12 mouse cellular contexts compared by ENCODE assay signal in the genomic region with DNA sequence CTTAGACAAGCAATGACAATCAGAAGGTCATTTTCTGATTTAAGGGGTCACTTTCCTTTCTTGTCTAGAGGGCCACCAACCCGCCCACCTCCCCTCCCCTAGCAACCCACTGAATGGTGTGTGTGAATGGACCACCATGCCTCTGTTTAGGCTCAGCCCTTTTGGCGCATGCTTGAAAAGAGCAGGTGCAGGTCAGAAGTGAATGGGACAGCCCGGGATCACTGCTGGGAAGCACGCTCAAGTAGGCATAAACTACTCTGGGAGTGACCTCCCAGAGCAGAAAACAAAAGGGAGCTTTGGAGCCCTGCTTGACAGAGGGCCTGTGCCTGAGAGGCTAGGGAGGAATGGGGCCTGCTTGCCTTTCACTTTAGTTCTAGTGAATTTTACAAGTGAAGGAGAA. TPM values are rescaled to one million over a fixed set of nuclear protein-coding genes. Genes with fewer than 3 reads are reported as not detected.
DNase-seq lines count a peak whose midpoint lies in the region; ATAC-seq lines count a peak whose summit lies in the region.
"Had no signal": no experiment of that assay in that cellular context is flagged by ENCODE, and none has a peak within 500 bp of the region (broad histone marks: within the 10 kb centered on the region; RNA-seq: fewer than 3 reads in every experiment).

No protein-coding gene starts in this region.

- H3K9ac ChIP-seq in embryonic facial prominence, embryonic 12.5 days, result no peak overlapping the region
- H3K9ac ChIP-seq in hindbrain, embryonic 15.5 days, result no peak overlapping the region
- no peak overlapping the region for H3K9ac ChIP-seq in neural tube, embryonic 12.5 days

- no peaks in the 10 kb centered on the region for H3K27me3 ChIP-seq in embryonic facial prominence, embryonic 12.5 days
- H3K27me3 ChIP-seq in hindbrain, embryonic 15.5 days, result peaks cover 31% of the 10 kb centered on the region
- peaks cover 63% of the 10 kb centered on the region for H3K27me3 ChIP-seq in neural tube, embryonic 12.5 days (replicated peaks)

- no peak overlapping the region for H3K4me3 ChIP-seq in embryonic facial prominence, embryonic 12.5 days
- H3K4me3 ChIP-seq in hindbrain, embryonic 15.5 days, result no peak overlapping the region
- no peak overlapping the region for H3K4me3 ChIP-seq in neural tube, embryonic 12.5 days
- H3K4me3 ChIP-seq: heart, embryonic 10.5 days had no signal

- peak; percentile 26 for DNase-seq in ZHBTc4 (ENCODE audit: low read depth, low spot score)
- no peak for DNase-seq in layer of hippocampus, postnatal 25 days (ENCODE audit: extremely low spot score in 1 of 2, low spot score in 1 of 2)
- DNase-seq in heart, postnatal 10 days, result no peak
- DNase-seq: adrenal gland, adult 2 months; cerebellum, adult 9-11 months; right cerebral cortex, postnatal 4 days had no signal

- H3K4me2 ChIP-seq in embryonic facial prominence, embryonic 12.5 days (replicated peaks), result no peak overlapping the region
- H3K4me2 ChIP-seq in hindbrain, embryonic 15.5 days, result no peak overlapping the region
- H3K4me2 ChIP-seq in neural tube, embryonic 12.5 days (replicated peaks), result no peak overlapping the region

- peak; percentile 56; the same call in 1 of the 2 replicates for ATAC-seq in embryonic facial prominence, embryonic 12.5 days (ENCODE audit: insufficient number of reproducible peaks, insufficient read depth, low FRiP score, low TSS enrichment)
- peak; percentile 88 for ATAC-seq in hindbrain, embryonic 15.5 days (ENCODE audit: low FRiP score, low read depth)
- peak; percentile 98 for ATAC-seq in neural tube, embryonic 12.5 days (ENCODE audit: low FRiP score, low read depth)
- no peak for ATAC-seq in activated CD4-positive, CD25-positive, alpha-beta regulatory T cell, adult 4 months

- intact Hi-C loops in heart, postnatal 10 days (cut with DNase I), result no loop called here

- H3K36me3 ChIP-seq in embryonic facial prominence, embryonic 12.5 days, result no peaks in the 10 kb centered on the region
- H3K36me3 ChIP-seq in hindbrain, embryonic 15.5 days, result no peaks in the 10 kb centered on the region
- H3K36me3 ChIP-seq in neural tube, embryonic 12.5 days, result no peaks in the 10 kb centered on the region
- H3K36me3 ChIP-seq: heart, embryonic 10.5 days had no signal

- H3K27ac ChIP-seq in embryonic facial prominence, embryonic 12.5 days, result no peak overlapping the region
- H3K27ac ChIP-seq in hindbrain, embryonic 15.5 days (replicated peaks), result no peak overlapping the region
- H3K27ac ChIP-seq in neural tube, embryonic 12.5 days, result no peak overlapping the region
- H3K27ac ChIP-seq: heart, embryonic 10.5 days had no signal

- no peaks in the 10 kb centered on the region for H3K9me3 ChIP-seq in embryonic facial prominence, embryonic 12.5 days
- no peaks in the 10 kb centered on the region for H3K9me3 ChIP-seq in hindbrain, embryonic 15.5 days
- no peaks in the 10 kb centered on the region for H3K9me3 ChIP-seq in neural tube, embryonic 12.5 days
- H3K9me3 ChIP-seq: heart, embryonic 10.5 days had no signal

- WGBS in embryonic facial prominence, embryonic 12.5 days, result 21% methylated on average over 4 of the region's 4 CpGs
- WGBS in hindbrain, embryonic 15.5 days, result 14% methylated on average over 4 of the region's 4 CpGs
- 4% methylated on average over 4 of the region's 4 CpGs for whole genome bisulfite sequencing in neural tube, embryonic 12.5 days

- H3K4me1 ChIP-seq in embryonic facial prominence, embryonic 12.5 days, result peaks cover 11% of the 10 kb centered on the region; the same call in 1 of the 2 replicates
- 0 out of 2 replicates have a peak, but pooled peaks cover 2% of the 10 kb centered on the region for H3K4me1 ChIP-seq in hindbrain, embryonic 15.5 days (replicated peaks)
- H3K4me1 ChIP-seq in neural tube, embryonic 12.5 days, result peaks cover 6% of the 10 kb centered on the region; the same call in 1 of the 2 replicates

RNA-seq across cellular contexts. Expression of gene Cacna2d1, which starts 51.4 kb away (rescaled TPM):
- polyA plus RNA-seq in embryonic facial prominence, embryonic 12.5 days (2016; fragmentation: Nextera tagmentation; extraction: Ambion mirVana), result 20.1 and 21.8 TPM in 2 replicates
- 29.8 and 35.6 TPM in 2 replicates for polyA plus RNA-seq in hindbrain, embryonic 15.5 days (2015; fragmentation: Nextera tagmentation; extraction: Ambion mirVana)
- polyA plus RNA-seq in neural tube, embryonic 12.5 days (2016; fragmentation: Nextera tagmentation; extraction: Ambion mirVana), result 36.2 and 37.4 TPM in 2 replicates
- total RNA-seq in layer of hippocampus, postnatal 25 days (2021), result 100 to 1,000 TPM; 137 to 156 TPM
- total RNA-seq in heart, postnatal 10 days (2021), result 10 to 100 TPM; 67.1 to 70.1 TPM
- polyA plus RNA-seq in activated CD4-positive, CD25-positive, alpha-beta regulatory T cell, adult 4 months (2017; shearing (Covaris generic)), result under 1 TPM in 1 of 2 experiments, not detected in 1; 0.25 TPM
- total RNA-seq: monocyte, adult 5-6 weeks had no signal

Comparison
In these comparisons a context has a peak if more than half of its experiments do, and no peak if none do; other contexts are left out.
1. RNA of gene Cacna2d1, which starts 51.4 kb away (polyA plus RNA-seq): 36.2 to 37.4 TPM in neural tube, embryonic 12.5 days, 29.8 to 35.6 TPM in hindbrain, embryonic 15.5 days and 20.1 to 21.8 TPM in embryonic facial prominence, embryonic 12.5 days; 0.25 TPM in activated CD4-positive, CD25-positive, alpha-beta regulatory T cell, adult 4 months; every median in the first group is over 10 times any median in the second.